Mouse (Mus musculus): ENCODE measurements at regions not wholly inside any gene's neighbourhood (a gene's known extent, or its start where the extent isn't known, plus 50 kb on each side); places are given as distances from the start of the nearest gene placed in this dataset.

GRCm38 (mm10) chr12:95054887-95055286, 637.1 kb upstream of the Flrt2 start:
- no peak for DNase-seq (ENCODE audit: low spot score in 2 of 2)

GRCm38 (mm10) chr12:95056926-95057325, 635.1 kb upstream of the Flrt2 start:
- DNase-seq (ENCODE audit: low spot score in 2 of 2), result no peak

GRCm38 (mm10) chr12:95059396-95059795, 632.6 kb upstream of the Flrt2 start:
- DNase-seq (ENCODE audit: low spot score in 2 of 2), result no peak

- no peak for DNase-seq (ENCODE audit: low spot score in 2 of 2)
Observed at GRCm38 (mm10) chr12:95072307-95072706, 619.7 kb upstream of the Flrt2 start.

GRCm38 (mm10) chr12:95119223-95119952, 572.6 kb upstream of the Flrt2 start:
- no peak for DNase-seq (ENCODE audit: low spot score in 2 of 2)

- no peak for DNase-seq (ENCODE audit: low spot score in 2 of 2)
Observed at GRCm38 (mm10) chr12:95132804-95133203, 559.2 kb upstream of the Flrt2 start.

GRCm38 (mm10) chr12:95133482-95133881, 558.5 kb upstream of the Flrt2 start:
- no peak for DNase-seq (ENCODE audit: low spot score in 2 of 2)

- no peak for DNase-seq (ENCODE audit: low spot score in 2 of 2)
Observed at GRCm38 (mm10) chr12:95138167-95138566, 553.9 kb upstream of the Flrt2 start.

GRCm38 (mm10) chr12:95171051-95171450, 521.0 kb upstream of the Flrt2 start:
- DNase-seq (ENCODE audit: low spot score in 2 of 2), result no peak

GRCm38 (mm10) chr12:95173810-95174402, 518.1 kb upstream of the Flrt2 start:
- no peak for DNase-seq (ENCODE audit: low spot score in 2 of 2)

GRCm38 (mm10) chr12:95202486-95202885, 489.5 kb upstream of the Flrt2 start:
- DNase-seq (ENCODE audit: low spot score in 2 of 2), result no peak

GRCm38 (mm10) chr12:95205081-95205480, 486.9 kb upstream of the Flrt2 start:
- DNase-seq (ENCODE audit: low spot score in 2 of 2), result no peak

GRCm38 (mm10) chr12:95239158-95239779, 452.8 kb upstream of the Flrt2 start:
- DNase-seq (ENCODE audit: low spot score in 2 of 2), result no peak

GRCm38 (mm10) chr12:95267187-95267586, 424.8 kb upstream of the Flrt2 start:
- DNase-seq (ENCODE audit: low spot score in 2 of 2), result no peak

GRCm38 (mm10) chr12:95305386-95305785, 386.6 kb upstream of the Flrt2 start:
- DNase-seq (ENCODE audit: low spot score in 2 of 2), result no peak

GRCm38 (mm10) chr12:95315151-95315750, 376.8 kb upstream of the Flrt2 start:
- no peak for DNase-seq (ENCODE audit: low spot score in 2 of 2)

- no peak for DNase-seq (ENCODE audit: low spot score in 2 of 2)
Observed at GRCm38 (mm10) chr12:95316820-95317219, 375.2 kb upstream of the Flrt2 start.

GRCm38 (mm10) chr12:95321693-95322092, 370.3 kb upstream of the Flrt2 start:
- DNase-seq (ENCODE audit: low spot score in 2 of 2), result no peak

- DNase-seq (ENCODE audit: low spot score in 2 of 2), result no peak
Observed at GRCm38 (mm10) chr12:95329666-95330065, 362.4 kb upstream of the Flrt2 start.

GRCm38 (mm10) chr12:95347786-95348185, 344.2 kb upstream of the Flrt2 start:
- no peak for DNase-seq (ENCODE audit: low spot score in 2 of 2)

GRCm38 (mm10) chr12:95355151-95355550, 336.9 kb upstream of the Flrt2 start:
- no peak for DNase-seq (ENCODE audit: low spot score in 2 of 2)

All from gastrocnemius, postnatal 4 days (tissue).